In the genomic region with DNA sequence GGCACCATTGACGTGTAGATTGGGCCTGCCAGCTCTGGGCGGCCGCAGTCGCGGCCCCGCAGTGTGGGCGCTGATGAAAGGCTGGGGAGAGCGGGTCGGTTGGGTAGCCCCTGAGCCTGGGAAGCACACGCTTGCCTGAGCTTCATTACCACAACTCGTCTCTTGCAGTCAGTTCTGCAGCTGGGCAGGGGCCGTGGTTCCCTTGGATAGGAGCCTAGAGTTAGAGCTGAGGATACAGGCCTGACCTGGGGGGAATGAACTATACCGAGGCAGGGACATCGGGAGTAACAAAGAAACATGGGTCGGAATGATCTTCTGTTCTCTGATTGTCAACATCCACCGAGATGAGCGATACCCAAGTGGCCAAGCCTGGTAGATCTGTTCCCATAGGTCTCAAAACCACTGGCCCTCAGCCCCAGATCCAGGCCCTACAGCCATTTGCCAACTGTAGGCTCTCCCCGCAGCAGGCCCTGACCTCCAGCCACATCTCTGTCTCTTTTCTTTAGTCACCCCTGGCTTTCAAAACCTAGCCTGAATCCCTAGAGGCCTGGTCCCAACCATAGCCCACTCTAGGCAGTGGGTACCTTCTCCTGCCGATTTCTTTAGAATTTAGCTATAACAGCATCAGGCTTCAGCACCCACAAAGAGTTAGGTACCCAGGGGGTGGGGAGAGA, we compare ENCODE assay signal across 10 mouse cellular contexts. TPM values are rescaled to one million over a fixed set of nuclear protein-coding genes. Genes with fewer than 3 reads are reported as not detected.
DNase-seq lines count a peak whose midpoint lies in the region; ATAC-seq and TF ChIP-seq lines count a peak whose summit lies in the region.
"Had no signal": no experiment of that assay in that cellular context is flagged by ENCODE, and none has a peak within 500 bp of the region (broad histone marks: within the 10 kb centered on the region; RNA-seq: fewer than 3 reads in every experiment).

No protein-coding gene starts in this region.

- TF ChIP-seq EP300 in heart, postnatal 0 days (IDR thresholded peaks at IDR 0.05; ENCODE audit: low read depth) = no peak

- DNase-seq in heart, postnatal 0 days (ENCODE audit: low spot score) = no peak
- DNase-seq in heart, postnatal 14 days = no peak
- DNase-seq in ES-CJ7 (ENCODE audit: low read depth, low spot score) = peak; percentile 37
- DNase-seq in embryonic facial prominence, embryonic 10.5 days (ENCODE audit: low spot score) = peak; percentile 60
- DNase-seq in limb, embryonic 14.5 days (ENCODE audit: low spot score) = no peak
- DNase-seq in testis, postnatal 14 days (ENCODE audit: low spot score) = no peak
- DNase-seq in cerebellum, postnatal 25 days = no peak
- no peak for DNase-seq in MN1 (ENCODE audit: low spot score)
- DNase-seq: spleen, adult 18-20 months had no signal

- H3K4me1 ChIP-seq in heart, postnatal 0 days (ENCODE audit: control insufficient read depth, insufficient read depth) = no peaks in the 10 kb centered on the region
- peaks cover 60% of the 10 kb centered on the region for H3K4me1 ChIP-seq in embryonic facial prominence, embryonic 10.5 days
- H3K4me1 ChIP-seq in limb, embryonic 14.5 days (ENCODE audit: control insufficient read depth, insufficient read depth, low read length) = peaks cover 2% of the 10 kb centered on the region; the same call in 1 of the 2 replicates

- H3K9me3 ChIP-seq in heart, postnatal 0 days (replicated peaks; ENCODE audit: control insufficient read depth, low read length) = no peaks in the 10 kb centered on the region
- no peaks in the 10 kb centered on the region for H3K9me3 ChIP-seq in embryonic facial prominence, embryonic 10.5 days
- no peaks in the 10 kb centered on the region for H3K9me3 ChIP-seq in limb, embryonic 14.5 days (ENCODE audit: control insufficient read depth, low read length)

- no peak for TF ChIP-seq POLR2A in limb, embryonic 14.5 days (IDR thresholded peaks at IDR 0.05; ENCODE audit: borderline replicate concordance, extremely low read depth, insufficient read depth, insufficient read length)

- ATAC-seq in heart, postnatal 0 days (ENCODE audit: insufficient read depth, low read depth) = no peak
- no peak for ATAC-seq in limb, embryonic 14.5 days (ENCODE audit: low FRiP score, low read depth)

- H3K27ac ChIP-seq in heart, postnatal 0 days (ENCODE audit: low read depth) = no peak overlapping the region
- H3K27ac ChIP-seq in embryonic facial prominence, embryonic 10.5 days (replicated peaks) = peak overlapping the region; percentile 40; the same call in 1 of the 2 replicates
- H3K27ac ChIP-seq in limb, embryonic 14.5 days (replicated peaks; ENCODE audit: low read depth, low read length) = no peak overlapping the region

- intact Hi-C loops in heart, postnatal 14 days (cut with DNase I) = no loop called here

- H3K9ac ChIP-seq in heart, postnatal 0 days (replicated peaks; ENCODE audit: low read depth, low read length) = no peak overlapping the region
- peak overlapping the region; percentile 41; the same call in 1 of the 2 replicates for H3K9ac ChIP-seq in limb, embryonic 14.5 days (ENCODE audit: low read depth, low read length, severe bottlenecking)

- peak overlapping the region; percentile 25 for H3K4me3 ChIP-seq in heart, postnatal 0 days (ENCODE audit: low read depth, low read length)
- peak overlapping the region; percentile 44 for H3K4me3 ChIP-seq in embryonic facial prominence, embryonic 10.5 days
- peak overlapping the region; percentile 20 for H3K4me3 ChIP-seq in limb, embryonic 14.5 days (replicated peaks; ENCODE audit: low read length)

- no peak for TF ChIP-seq CTCF in heart, postnatal 0 days (IDR thresholded peaks at IDR 0.05; ENCODE audit: low read depth)

- H3K27me3 ChIP-seq in heart, postnatal 0 days (ENCODE audit: control insufficient read depth, insufficient read depth, low read length) = peaks cover 100% of the 10 kb centered on the region
- H3K27me3 ChIP-seq in embryonic facial prominence, embryonic 10.5 days (replicated peaks; ENCODE audit: low read depth, poor library complexity, severe bottlenecking) = peaks cover 100% of the 10 kb centered on the region
- peaks cover 92% of the 10 kb centered on the region for H3K27me3 ChIP-seq in limb, embryonic 14.5 days (ENCODE audit: control insufficient read depth, insufficient read depth, low read length)

- peak overlapping the region; percentile 30; the same call in 1 of the 2 replicates for H3K4me2 ChIP-seq in heart, postnatal 0 days (ENCODE audit: low read depth, low read length)
- peak overlapping the region; percentile 38 for H3K4me2 ChIP-seq in limb, embryonic 14.5 days (replicated peaks; ENCODE audit: low read depth, low read length, severe bottlenecking)

- H3K36me3 ChIP-seq in heart, postnatal 0 days (replicated peaks; ENCODE audit: control insufficient read depth, insufficient read depth, low read length) = no peaks in the 10 kb centered on the region
- H3K36me3 ChIP-seq in embryonic facial prominence, embryonic 10.5 days (replicated peaks) = no peaks in the 10 kb centered on the region
- no peaks in the 10 kb centered on the region for H3K36me3 ChIP-seq in limb, embryonic 14.5 days (ENCODE audit: control insufficient read depth, insufficient read depth, low read length)

- WGBS in heart, postnatal 0 days = 46% methylated on average over 19 of the region's 19 CpGs
- WGBS in embryonic facial prominence, embryonic 10.5 days = 4% methylated on average over 19 of the region's 19 CpGs
- 17% methylated on average over 19 of the region's 19 CpGs for WGBS in limb, embryonic 14.5 days

RNA-seq across cellular contexts. Expression of a gene that starts 1.9 kb away (rescaled TPM):
- 0.69 TPM in 1 of 2 replicates, not detected in the other for total RNA-seq in heart, postnatal 0 days (2014; rRNA removed; ENCODE audit: low replicate concordance)
- polyA plus RNA-seq in heart, postnatal 0 days (2015; fragmentation: Nextera tagmentation; extraction: Ambion mirVana) = not detected in 2 replicates
- under 1 TPM; 0.22 to 0.26 TPM for total RNA-seq in heart, postnatal 14 days (2021)
- 8.3 and 8.5 TPM in 2 replicates for polyA plus RNA-seq in embryonic facial prominence, embryonic 10.5 days (2016; fragmentation: Nextera tagmentation; extraction: Ambion mirVana)
- polyA plus RNA-seq in limb, embryonic 14.5 days (2012; rRNA removed) = 21.5 and 23.9 TPM in 2 replicates
- polyA plus RNA-seq in limb, embryonic 14.5 days (2014; fragmentation: Nextera tagmentation; extraction: Ambion mirVana) = 9.6 and 12.8 TPM in 2 replicates
- total RNA-seq: MEL had no signal

Comparison
In these comparisons a context has a peak if more than half of its experiments do, and no peak if none do; other contexts are left out.
1. DNase-seq: peak in ES-CJ7 (single experiment) and embryonic facial prominence, embryonic 10.5 days (single experiment); none in heart, postnatal 0 days (single experiment), heart, postnatal 14 days (0 of 2), limb, embryonic 14.5 days (single experiment), testis, postnatal 14 days (single experiment), cerebellum, postnatal 25 days (0 of 2) and MN1 (single experiment).
2. Peak in every context shown above with its lines, with median percentiles within 50 percentile points of each other: H3K4me3 ChIP-seq.